Mouse (Mus musculus): Measurements from ENCODE around the gene Tns1. TPM values are rescaled to one million over a fixed set of nuclear protein-coding genes. Genes with fewer than 3 reads are reported as not detected.

Gene Tns1
- polyA plus RNA-seq, 1 experiment from 2014 or later, result 44.4 TPM

GRCm38 (mm10) chr1:74053068-74053467 lies 71.2 kb downstream of the Tns1 start:
- ATAC-seq (ENCODE audit: low FRiP score, low read depth), result no peak
- WGBS, result 84% methylated on average over 2 of the region's 2 CpGs
- H3K36me3 ChIP-seq, result peaks cover 12% of the 10 kb centered on the region
- peaks cover 66% of the 10 kb centered on the region for H3K4me1 ChIP-seq
- H3K9ac ChIP-seq, result no peak overlapping the region; the same call in 1 of the 2 replicates
- H3K4me2 ChIP-seq (replicated peaks), result no peak overlapping the region
- H3K27ac ChIP-seq, result peak overlapping the region; percentile 72; the same call in 1 of the 2 replicates
- H3K4me3 ChIP-seq, result no peak overlapping the region
- no peaks in the 10 kb centered on the region for H3K9me3 ChIP-seq
- no peaks in the 10 kb centered on the region for H3K27me3 ChIP-seq

GRCm38 (mm10) chr1:74051349-74051748 lies 72.9 kb downstream of the Tns1 start:
- 0 out of 2 replicates have a peak overlapping the region, but pooled peaks have one; percentile 19 for H3K9ac ChIP-seq
- H3K4me2 ChIP-seq (replicated peaks), result no peak overlapping the region
- WGBS, result 20% methylated on average over 2 of the region's 2 CpGs
- no peaks in the 10 kb centered on the region for H3K9me3 ChIP-seq
- H3K27me3 ChIP-seq, result no peaks in the 10 kb centered on the region
- H3K36me3 ChIP-seq, result peaks cover 7% of the 10 kb centered on the region
- ATAC-seq (ENCODE audit: low FRiP score, low read depth), result no peak
- peaks cover 70% of the 10 kb centered on the region for H3K4me1 ChIP-seq
- H3K4me3 ChIP-seq, result no peak overlapping the region
- H3K27ac ChIP-seq, result 0 out of 2 replicates have a peak overlapping the region, but pooled peaks have one; percentile 22

GRCm38 (mm10) chr1:74049430-74049829 lies 74.8 kb downstream of the Tns1 start:
- Histone ChIP-seq H3K4me2 (replicated peaks) (no peak overlapping the region), H3K4me1 (peaks cover 61% of the 10 kb centered on the region), H3K9me3 (no peaks in the 10 kb centered on the region), H3K36me3 (peaks cover 4% of the 10 kb centered on the region), H3K9ac (0 out of 2 replicates have a peak overlapping the region, but pooled peaks have one; percentile 14), H3K27me3 (no peaks in the 10 kb centered on the region), H3K27ac (0 out of 2 replicates have a peak overlapping the region, but pooled peaks have one; percentile 10), H3K4me3 (no peak overlapping the region)
- no peak; the same call in 1 of the 2 replicates for ATAC-seq (ENCODE audit: low FRiP score, low read depth)
- 70% methylated on average over 17 of the region's 17 CpGs for WGBS

- Histone ChIP-seq H3K4me3 (no peak overlapping the region), H3K9ac (no peak overlapping the region), H3K9me3 (no peaks in the 10 kb centered on the region), H3K27ac (no peak overlapping the region), H3K4me1 (peaks cover 60% of the 10 kb centered on the region), H3K4me2 (replicated peaks) (no peak overlapping the region), H3K36me3 (peaks cover 4% of the 10 kb centered on the region), H3K27me3 (no peaks in the 10 kb centered on the region)
- 67% methylated on average over 6 of the region's 6 CpGs for WGBS
- ATAC-seq (ENCODE audit: low FRiP score, low read depth), result no peak
These were observed 76.5 kb downstream of the Tns1 start for GRCm38 (mm10) chr1:74047722-74048121.

- WGBS, result 43% methylated on average over 2 of the region's 2 CpGs
- no peak overlapping the region for H3K4me3 ChIP-seq
- H3K4me2 ChIP-seq (replicated peaks), result no peak overlapping the region
- peaks cover 60% of the 10 kb centered on the region for H3K4me1 ChIP-seq
- ATAC-seq (ENCODE audit: low FRiP score, low read depth), result no peak
- peaks cover 4% of the 10 kb centered on the region for H3K36me3 ChIP-seq
- H3K9me3 ChIP-seq, result no peaks in the 10 kb centered on the region
- H3K9ac ChIP-seq, result no peak overlapping the region
- H3K27ac ChIP-seq, result no peak overlapping the region
- no peaks in the 10 kb centered on the region for H3K27me3 ChIP-seq
These were observed 76.9 kb downstream of the Tns1 start for GRCm38 (mm10) chr1:74047311-74047710.

- Histone ChIP-seq H3K27me3 (no peaks in the 10 kb centered on the region), H3K27ac (no peak overlapping the region), H3K36me3 (peaks cover 4% of the 10 kb centered on the region), H3K4me1 (peaks cover 69% of the 10 kb centered on the region), H3K9me3 (no peaks in the 10 kb centered on the region), H3K4me3 (no peak overlapping the region), H3K9ac (no peak overlapping the region), H3K4me2 (replicated peaks) (no peak overlapping the region)
- WGBS, result 89% methylated on average over 2 of the region's 2 CpGs
- ATAC-seq (ENCODE audit: low FRiP score, low read depth), result no peak
These were observed 79.2 kb downstream of the Tns1 start for GRCm38 (mm10) chr1:74045034-74045433.

GRCm38 (mm10) chr1:74044421-74044820 lies 79.8 kb downstream of the Tns1 start:
- WGBS, result 50% methylated on average over 1 of the region's 1 CpGs
- Histone ChIP-seq H3K27me3 (no peaks in the 10 kb centered on the region), H3K4me3 (no peak overlapping the region), H3K9ac (no peak overlapping the region), H3K27ac (no peak overlapping the region), H3K36me3 (no peaks in the 10 kb centered on the region; the same call in 1 of the 2 replicates), H3K4me2 (replicated peaks) (no peak overlapping the region), H3K9me3 (no peaks in the 10 kb centered on the region), H3K4me1 (peaks cover 72% of the 10 kb centered on the region)
- no peak for ATAC-seq (ENCODE audit: low FRiP score, low read depth)

GRCm38 (mm10) chr1:74043584-74044105 lies 80.6 kb downstream of the Tns1 start:
- Histone ChIP-seq H3K4me1 (peaks cover 75% of the 10 kb centered on the region), H3K27ac (peak overlapping the region; percentile 45; the same call in 1 of the 2 replicates), H3K36me3 (no peaks in the 10 kb centered on the region; the same call in 1 of the 2 replicates), H3K9ac (no peak overlapping the region), H3K4me3 (no peak overlapping the region), H3K4me2 (replicated peaks) (0 out of 2 replicates have a peak overlapping the region, but pooled peaks have one; percentile 7), H3K27me3 (no peaks in the 10 kb centered on the region), H3K9me3 (no peaks in the 10 kb centered on the region)
- WGBS, result 63% methylated on average over 4 of the region's 4 CpGs
- no peak for ATAC-seq (ENCODE audit: low FRiP score, low read depth)

- 37% methylated on average over 3 of the region's 3 CpGs for WGBS
- 0 out of 2 replicates have a peak, but pooled peaks have one; percentile 16 for ATAC-seq (ENCODE audit: low FRiP score, low read depth)
These were observed 81.4 kb downstream of the Tns1 start for GRCm38 (mm10) chr1:74042711-74043467.

GRCm38 (mm10) chr1:74041692-74042091 lies 82.6 kb downstream of the Tns1 start:
- peaks cover 78% of the 10 kb centered on the region for H3K4me1 ChIP-seq
- H3K27ac ChIP-seq, result peak overlapping the region; percentile 85
- ATAC-seq (ENCODE audit: low FRiP score, low read depth), result peak; percentile 60
- no peak overlapping the region for H3K4me3 ChIP-seq
- H3K4me2 ChIP-seq (replicated peaks), result peak overlapping the region; percentile 51
- H3K27me3 ChIP-seq, result no peaks in the 10 kb centered on the region
- H3K9ac ChIP-seq, result peak overlapping the region; percentile 43; the same call in 1 of the 2 replicates
- no peaks in the 10 kb centered on the region for H3K36me3 ChIP-seq
- H3K9me3 ChIP-seq, result no peaks in the 10 kb centered on the region
- WGBS, result 9% methylated on average over 8 of the region's 8 CpGs

More at GRCm38 (mm10) chr1:74042711-74043467, 81.4 kb downstream of the Tns1 start:
- H3K27me3 ChIP-seq, result no peaks in the 10 kb centered on the region
- H3K27ac ChIP-seq, result peak overlapping the region; percentile 85; the same call in 1 of the 2 replicates
- peaks cover 77% of the 10 kb centered on the region for H3K4me1 ChIP-seq
- H3K36me3 ChIP-seq, result no peaks in the 10 kb centered on the region
- no peak overlapping the region for H3K9ac ChIP-seq
- no peaks in the 10 kb centered on the region for H3K9me3 ChIP-seq
- H3K4me2 ChIP-seq (replicated peaks), result no peak overlapping the region
- H3K4me3 ChIP-seq, result no peak overlapping the region

GRCm38 (mm10) chr1:74041178-74041577 lies 83.1 kb downstream of the Tns1 start:
- Histone ChIP-seq H3K27me3 (no peaks in the 10 kb centered on the region), H3K9ac (peak overlapping the region; percentile 43; the same call in 1 of the 2 replicates), H3K4me1 (peaks cover 82% of the 10 kb centered on the region), H3K4me3 (no peak overlapping the region), H3K27ac (peak overlapping the region; percentile 85), H3K36me3 (no peaks in the 10 kb centered on the region), H3K9me3 (no peaks in the 10 kb centered on the region), H3K4me2 (replicated peaks) (peak overlapping the region; percentile 51)
- 40% methylated on average over 7 of the region's 7 CpGs for WGBS
- ATAC-seq (ENCODE audit: low FRiP score, low read depth), result no peak

Measured in limb, embryonic 13.5 days (tissue).